In the genomic region with DNA sequence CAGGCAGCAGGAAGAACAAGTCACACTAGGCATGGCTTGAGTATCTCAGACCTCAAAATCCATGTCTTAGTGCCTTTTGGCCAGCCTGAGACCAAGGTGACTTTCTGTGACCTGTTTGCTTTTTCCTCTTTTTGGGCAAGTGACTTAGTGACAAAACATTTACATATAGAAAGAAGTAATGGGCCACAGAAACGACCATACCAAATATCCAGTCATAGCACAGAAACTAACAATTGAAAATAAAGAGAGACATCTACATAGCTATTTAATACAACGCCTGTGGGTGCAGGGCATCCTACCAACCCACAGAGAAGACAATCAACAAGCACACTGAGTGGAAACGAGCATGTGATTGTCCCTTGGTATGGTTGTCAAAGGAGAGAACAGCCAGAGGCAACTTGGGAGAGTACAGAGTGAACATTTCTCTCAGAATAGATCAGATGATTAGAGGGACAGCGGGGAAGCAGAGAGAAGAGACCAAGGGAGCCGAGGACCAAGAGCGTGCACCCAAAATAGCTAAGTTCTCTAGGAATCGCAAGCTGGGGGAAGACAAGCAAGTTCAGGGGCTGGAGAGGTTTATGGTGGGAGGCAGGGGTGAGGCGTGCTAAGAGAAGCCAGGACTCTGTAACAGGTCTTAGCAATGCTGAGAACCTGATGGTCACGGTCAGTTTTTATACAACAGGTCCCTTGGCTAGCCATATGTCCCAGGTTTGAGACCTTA, we compare ENCODE assay signal across 8 mouse cellular contexts. TPM values are rescaled to one million over a fixed set of nuclear protein-coding genes. Genes with fewer than 3 reads are reported as not detected.
A peak's percentile ranks its signal among the peaks of the same experiment; 100 is the strongest.
DNase-seq lines count a peak whose midpoint lies in the region; ATAC-seq and TF ChIP-seq lines count a peak whose summit lies in the region.

No protein-coding gene starts in this region.

- peaks cover 6% of the 10 kb centered on the region; the same call in 1 of the 2 replicates for H3K4me1 ChIP-seq in kidney, postnatal 0 days (replicated peaks; ENCODE audit: insufficient read depth, low read length)
- H3K4me1 ChIP-seq in cortical plate, adult 2 months (ENCODE audit: control insufficient read depth, insufficient read depth, low read length), result peaks cover 2% of the 10 kb centered on the region; the same call in 1 of the 2 replicates
- H3K4me1 ChIP-seq in hindbrain, postnatal 0 days (ENCODE audit: insufficient read depth, low read length), result peaks cover 10% of the 10 kb centered on the region; the same call in 1 of the 2 replicates

- 61% methylated on average over 9 of the region's 9 CpGs for WGBS in kidney, postnatal 0 days
- 50% methylated on average over 9 of the region's 9 CpGs for WGBS in hindbrain, postnatal 0 days

- peak overlapping the region; percentile 87 for H3K4me2 ChIP-seq in kidney, postnatal 0 days (ENCODE audit: low read length)
- peak overlapping the region; percentile 67 for H3K4me2 ChIP-seq in hindbrain, postnatal 0 days (ENCODE audit: low read depth, low read length)
- peak overlapping the region; percentile 89 for H3K4me2 ChIP-seq in myocyte (ENCODE audit: low read depth)

- H3K4me3 ChIP-seq in kidney, postnatal 0 days (replicated peaks; ENCODE audit: low read depth, low read length), result 0 out of 2 replicates have a peak overlapping the region, but pooled peaks have one; percentile 70
- H3K4me3 ChIP-seq in cortical plate, adult 2 months (ENCODE audit: insufficient read depth, low read length), result peak overlapping the region; percentile 48; the same call in 1 of the 2 replicates
- H3K4me3 ChIP-seq in hindbrain, postnatal 0 days (ENCODE audit: low read length), result peak overlapping the region; percentile 52; the same call in 1 of the 2 replicates
- peak overlapping the region; percentile 37 for H3K4me3 ChIP-seq in myocyte

- no peak for ATAC-seq in kidney, postnatal 0 days (replicated peaks; ENCODE audit: low FRiP score, low read depth)
- no peak for ATAC-seq in hindbrain, postnatal 0 days

- no peaks in the 10 kb centered on the region for H3K9me3 ChIP-seq in kidney, postnatal 0 days (replicated peaks; ENCODE audit: low read length)
- H3K9me3 ChIP-seq in hindbrain, postnatal 0 days (ENCODE audit: low read length), result no peaks in the 10 kb centered on the region

- no peak for DNase-seq in kidney, postnatal 0 days (ENCODE audit: low spot score)
- DNase-seq in kidney, postnatal 25 days, result no peak
- DNase-seq in hindbrain, postnatal 0 days (ENCODE audit: low spot score), result no peak
- no peak for DNase-seq in frontal cortex, postnatal 14 days (ENCODE audit: low spot score in 2 of 2)
- DNase-seq in gastrocnemius, postnatal 14 days, result no peak
- DNase-seq in thymus, postnatal 25 days, result no peak

- no peak for TF ChIP-seq CTCF in kidney, postnatal 0 days (IDR thresholded peaks at IDR 0.05; ENCODE audit: low read depth)
- no peak for TF ChIP-seq CTCF in cortical plate, adult 2 months (IDR thresholded peaks at IDR 0.05; ENCODE audit: extremely low read depth, insufficient read depth, low read length)
- TF ChIP-seq CTCF in hindbrain, postnatal 0 days (IDR thresholded peaks at IDR 0.05; ENCODE audit: low read depth), result no peak

- H3K27ac ChIP-seq in kidney, postnatal 0 days, result no peak overlapping the region
- H3K27ac ChIP-seq in cortical plate, adult 2 months (ENCODE audit: insufficient read depth, low read length), result no peak overlapping the region
- no peak overlapping the region for H3K27ac ChIP-seq in hindbrain, postnatal 0 days

- H3K79me2 ChIP-seq in myocyte (ENCODE audit: control insufficient read depth, insufficient read depth), result peaks cover 24% of the 10 kb centered on the region

- peaks cover 17% of the 10 kb centered on the region for H3K27me3 ChIP-seq in kidney, postnatal 0 days (ENCODE audit: insufficient read depth, low read length)
- H3K27me3 ChIP-seq in hindbrain, postnatal 0 days (ENCODE audit: insufficient read depth, low read length), result no peaks in the 10 kb centered on the region
- no peaks in the 10 kb centered on the region for H3K27me3 ChIP-seq in myocyte (ENCODE audit: control insufficient read depth, insufficient read depth, insufficient read length)

- TF ChIP-seq POLR2A in cortical plate, adult 2 months (IDR thresholded peaks at IDR 0.05; ENCODE audit: extremely low read depth, insufficient read depth, low read length), result no peak
- no peak for TF ChIP-seq POLR2A in myocyte (IDR thresholded peaks at IDR 0.05; ENCODE audit: insufficient read length, low read depth)

- no peak overlapping the region for H3K9ac ChIP-seq in kidney, postnatal 0 days (ENCODE audit: low read depth, low read length)
- H3K9ac ChIP-seq in hindbrain, postnatal 0 days (replicated peaks; ENCODE audit: low read length), result no peak overlapping the region; the same call in 1 of the 2 replicates

- intact Hi-C loops in gastrocnemius, postnatal 14 days (cut with DNase I; ENCODE audit: low total_unique reads), result no loop called here

- peak overlapping the region; percentile 92 for H3ac ChIP-seq in myocyte (ENCODE audit: control insufficient read depth, insufficient read length)

- H3K36me3 ChIP-seq in kidney, postnatal 0 days (ENCODE audit: insufficient read depth, low read length), result no peaks in the 10 kb centered on the region
- no peaks in the 10 kb centered on the region for H3K36me3 ChIP-seq in hindbrain, postnatal 0 days (ENCODE audit: insufficient read depth, low read length)
- H3K36me3 ChIP-seq in myocyte (ENCODE audit: control insufficient read depth, insufficient read depth), result no peaks in the 10 kb centered on the region

TF ChIP-seq in myocyte, 11 proteins besides CTCF, POLR2A, EP300 and RAD21:
- TF ChIP-seq USF1 (IDR thresholded peaks at IDR 0.05; ENCODE audit: low read depth) (no peak), MAX (IDR thresholded peaks at IDR 0.05; ENCODE audit: low read depth) (no peak), MYOD1 (IDR thresholded peaks at IDR 0.05; ENCODE audit: control insufficient read depth in 1 of 3, insufficient read length in 2 of 3, low read depth in 2 of 3) (no peak), TCF3 (IDR thresholded peaks at IDR 0.05; ENCODE audit: insufficient read length, low read depth) (no peak), SRF (IDR thresholded peaks at IDR 0.05; ENCODE audit: control insufficient read depth, insufficient read length, low read depth) (no peak), REST (IDR thresholded peaks at IDR 0.05; ENCODE audit: insufficient read depth, insufficient read length) (no peak), POLR2AphosphoS2 (IDR thresholded peaks at IDR 0.05; ENCODE audit: insufficient read length, low read depth) (no peak), MYOG (IDR thresholded peaks at IDR 0.05; ENCODE audit: control insufficient read depth in 1 of 3, insufficient read depth in 1 of 3, insufficient read length in 2 of 3, low read depth in 2 of 3) (no peak), E2F4 (IDR thresholded peaks at IDR 0.05; ENCODE audit: insufficient read depth) (no peak), CEBPB (IDR thresholded peaks at IDR 0.05; ENCODE audit: insufficient read depth, poor library complexity, severe bottlenecking) (no peak), TCF12 (IDR thresholded peaks at IDR 0.05; ENCODE audit: insufficient read depth, poor library complexity, severe bottlenecking) (no peak)

RNA-seq across cellular contexts. Expression of a gene that starts 3.0 kb away (rescaled TPM):
- polyA plus RNA-seq in kidney, postnatal 0 days (2015; fragmentation: Nextera tagmentation; extraction: Ambion mirVana), result 12.4 and 13.2 TPM in 2 replicates
- 7.3 and 8.0 TPM in 2 replicates for polyA plus RNA-seq in cortical plate, adult 2 months (2012; rRNA removed)
- total RNA-seq in hindbrain, postnatal 0 days (2014; rRNA removed), result 22.6 and 25.6 TPM in 2 replicates
- polyA plus RNA-seq in hindbrain, postnatal 0 days (2015; fragmentation: Nextera tagmentation; extraction: Ambion mirVana), result 15.1 and 15.6 TPM in 2 replicates
- 1.8 TPM for polyA plus RNA-seq in myocyte (2012; fragmentation: generic; extraction: Trizol)
- 1 to 10 TPM; 8.6 to 8.8 TPM for total RNA-seq in gastrocnemius, postnatal 14 days (2021)

RNA-seq across cellular contexts. Expression of a gene that starts 7.8 kb away (rescaled TPM):
- polyA plus RNA-seq in kidney, postnatal 0 days (2015; fragmentation: Nextera tagmentation; extraction: Ambion mirVana), result not detected in 2 replicates
- not detected in 2 replicates for polyA plus RNA-seq in cortical plate, adult 2 months (2012; rRNA removed)
- not detected in 2 replicates for total RNA-seq in hindbrain, postnatal 0 days (2014; rRNA removed)
- polyA plus RNA-seq in hindbrain, postnatal 0 days (2015; fragmentation: Nextera tagmentation; extraction: Ambion mirVana), result not detected in 2 replicates
- polyA plus RNA-seq in myocyte (2012; fragmentation: generic; extraction: Trizol), result not detected
- not detected for total RNA-seq in gastrocnemius, postnatal 14 days (2021)
